Mouse (Mus musculus): ENCODE data around the gene Fam126a. TPM values are rescaled to one million over a fixed set of nuclear protein-coding genes. Genes with fewer than 3 reads are reported as not detected.

Fam126a gene
- polyA plus RNA-seq, 1 experiment, result 5.6 TPM

DNA sequence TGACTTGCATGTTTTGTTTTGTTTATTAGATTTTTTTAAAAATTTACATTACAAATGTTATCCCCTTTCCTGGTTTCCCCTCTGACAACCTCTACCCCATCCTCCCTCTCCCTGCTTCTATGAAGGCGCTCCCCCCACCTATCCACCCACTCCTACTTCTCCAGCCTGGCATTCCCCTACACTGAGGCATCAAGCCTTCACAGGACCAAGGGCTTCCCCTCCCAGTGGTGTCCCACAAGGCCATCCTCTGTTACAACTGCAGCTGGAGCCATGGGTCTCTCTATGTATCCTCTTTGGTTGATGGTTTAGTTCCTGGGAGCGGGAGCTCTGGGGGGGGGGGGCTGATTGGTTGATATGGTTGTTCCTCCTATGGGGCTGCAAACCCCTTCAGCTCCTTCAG lies 7.3 kb downstream of the Fam126a start:
- no peak for TF ChIP-seq POLR2A (IDR thresholded peaks at IDR 0.05; ENCODE audit: borderline replicate concordance, insufficient read depth, low read length)
- TF ChIP-seq CTCF (IDR thresholded peaks at IDR 0.05; ENCODE audit: borderline replicate concordance, insufficient read depth, low read depth, low read length), result no peak
- no peak overlapping the region for H3K4me3 ChIP-seq (replicated peaks; ENCODE audit: insufficient read depth, low read depth, low read length)
- no peaks in the 10 kb centered on the region for H3K4me1 ChIP-seq (ENCODE audit: control insufficient read depth, insufficient read depth, low read length)
- DNase-seq, result no peak
- WGBS, result 100% methylated on average over 2 of the region's 2 CpGs
- H3K27me3 ChIP-seq (ENCODE audit: control insufficient read depth, insufficient read depth, low read length), result no peaks in the 10 kb centered on the region
- H3K27ac ChIP-seq (ENCODE audit: insufficient read depth, low read length), result no peak overlapping the region

DNA sequence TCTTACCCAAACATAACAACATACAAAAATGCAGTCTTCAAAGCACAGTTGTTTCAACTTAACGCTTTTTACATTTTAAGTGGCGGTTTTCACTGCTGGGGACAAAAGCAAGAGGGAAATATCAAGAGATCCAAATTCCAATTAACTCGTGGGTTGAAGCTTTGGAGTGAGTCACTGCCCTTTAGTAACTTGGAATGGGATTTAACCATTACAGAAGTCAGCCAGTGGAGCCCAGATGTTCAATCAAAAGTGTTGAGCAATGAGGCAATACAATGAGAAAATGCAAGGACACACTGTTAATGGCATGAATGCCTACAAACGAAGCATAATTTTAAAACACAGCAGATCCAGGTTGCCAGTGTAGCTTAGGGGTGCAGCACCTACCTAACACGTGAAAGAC lies 8.8 kb downstream of the Fam126a start:
- DNase-seq, result no peak
- Histone ChIP-seq H3K27me3 (ENCODE audit: control insufficient read depth, insufficient read depth, low read length) (no peaks in the 10 kb centered on the region), H3K27ac (ENCODE audit: insufficient read depth, low read length) (no peak overlapping the region), H3K4me3 (replicated peaks; ENCODE audit: insufficient read depth, low read depth, low read length) (no peak overlapping the region), H3K4me1 (ENCODE audit: control insufficient read depth, insufficient read depth, low read length) (no peaks in the 10 kb centered on the region)
- 76% methylated on average over 5 of the region's 5 CpGs for WGBS
- no peak for TF ChIP-seq POLR2A (IDR thresholded peaks at IDR 0.05; ENCODE audit: borderline replicate concordance, insufficient read depth, low read length)
- no peak for TF ChIP-seq CTCF (IDR thresholded peaks at IDR 0.05; ENCODE audit: borderline replicate concordance, insufficient read depth, low read depth, low read length)

DNA sequence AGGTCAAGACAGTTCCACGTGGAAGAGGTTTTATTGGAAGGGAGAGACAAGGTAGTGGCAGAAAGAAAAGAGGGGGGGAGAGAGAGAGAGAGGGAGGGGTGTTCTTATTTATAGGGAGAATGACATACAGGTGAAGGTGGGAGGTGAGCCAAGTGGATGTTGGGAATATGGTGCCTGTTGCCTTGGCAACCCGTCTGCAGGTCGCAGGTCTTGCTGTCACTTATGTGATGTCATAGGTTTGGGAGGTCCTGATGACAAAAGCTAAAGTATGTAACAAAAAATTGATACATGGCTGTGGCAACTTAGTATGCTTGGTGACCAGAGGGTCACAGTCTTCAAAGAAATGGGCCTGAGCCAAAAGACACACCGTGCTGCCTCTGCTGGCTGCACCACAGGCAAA lies 10.1 kb downstream of the Fam126a start:
- Histone ChIP-seq H3K4me3 (replicated peaks; ENCODE audit: insufficient read depth, low read depth, low read length) (no peak overlapping the region), H3K27ac (ENCODE audit: insufficient read depth, low read length) (no peak overlapping the region), H3K4me1 (ENCODE audit: control insufficient read depth, insufficient read depth, low read length) (no peaks in the 10 kb centered on the region), H3K27me3 (ENCODE audit: control insufficient read depth, insufficient read depth, low read length) (no peaks in the 10 kb centered on the region)
- 61% methylated on average over 4 of the region's 4 CpGs for WGBS
- no peak for DNase-seq
- TF ChIP-seq POLR2A (IDR thresholded peaks at IDR 0.05; ENCODE audit: borderline replicate concordance, insufficient read depth, low read length), result no peak
- TF ChIP-seq CTCF (IDR thresholded peaks at IDR 0.05; ENCODE audit: borderline replicate concordance, insufficient read depth, low read depth, low read length), result no peak

DNA sequence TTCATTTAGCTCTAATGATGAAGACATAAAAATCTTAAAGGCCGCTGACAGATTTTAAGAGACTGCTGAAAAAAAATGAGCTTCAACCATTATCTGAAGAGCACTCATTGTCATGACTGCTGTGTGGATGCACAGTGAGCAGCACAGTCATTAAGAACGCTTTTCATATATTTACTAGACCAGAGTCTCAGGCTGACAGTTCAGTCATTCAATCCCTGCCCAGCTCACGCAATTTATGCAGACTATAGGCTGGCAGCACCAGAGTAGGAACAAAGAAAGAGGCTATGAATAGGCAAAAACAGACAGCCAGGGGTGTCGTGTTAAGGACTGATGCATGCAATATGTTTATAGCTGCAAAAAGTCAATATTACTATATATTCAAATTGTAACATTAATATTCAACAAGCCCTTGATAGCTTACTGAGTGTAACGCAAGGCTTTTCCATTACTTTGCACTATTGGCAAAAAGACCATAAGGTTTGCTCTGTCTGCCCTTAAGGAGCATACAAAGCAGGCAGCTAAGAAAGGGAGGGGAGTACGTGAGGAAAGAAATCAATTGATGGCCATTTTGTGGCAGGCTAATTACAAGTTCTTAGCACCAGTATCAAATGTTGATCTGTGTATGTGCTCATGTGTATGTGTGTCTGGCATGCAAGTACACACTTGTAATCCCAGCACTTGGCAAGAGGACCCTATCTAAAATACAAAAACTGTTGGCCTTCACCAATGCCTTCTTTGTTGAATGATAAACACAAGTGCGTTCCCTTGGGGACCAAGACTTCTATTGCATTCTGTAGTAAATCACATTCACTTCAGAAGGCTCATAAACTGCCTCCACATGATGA lies 10.9 kb downstream of the Fam126a start:
- H3K27me3 ChIP-seq (ENCODE audit: control insufficient read depth, insufficient read depth, low read length), result no peaks in the 10 kb centered on the region

DNA sequence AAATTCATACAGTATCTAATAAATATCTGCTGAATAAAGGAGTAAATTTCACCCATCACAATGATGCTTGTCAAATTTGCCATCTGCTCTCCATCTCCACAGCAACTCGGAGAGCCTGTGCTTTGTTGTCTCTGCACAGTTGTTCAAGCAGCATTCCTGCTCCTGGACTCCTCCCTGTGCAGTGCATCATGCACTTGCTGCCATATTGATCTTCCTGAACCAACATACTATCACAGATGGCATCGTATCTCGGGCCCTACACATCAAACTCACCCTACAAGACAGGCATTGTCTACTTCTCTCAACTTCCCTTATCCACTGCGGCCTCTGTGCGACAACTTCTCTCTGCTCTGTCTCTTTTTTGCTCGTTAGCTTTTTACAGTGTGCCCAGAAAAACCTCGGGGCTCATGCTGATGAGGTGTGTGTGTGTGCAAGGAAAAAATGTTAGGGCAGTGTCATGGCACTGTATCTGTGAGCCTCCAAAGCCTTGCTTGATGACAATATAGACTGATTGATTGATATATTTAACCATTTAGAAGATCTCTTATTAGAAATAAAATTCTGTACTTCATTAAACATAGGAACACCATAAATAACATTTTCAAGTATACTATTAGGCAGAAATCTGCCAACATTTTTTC lies 11.7 kb downstream of the Fam126a start:
- no peak for DNase-seq
- no peak for TF ChIP-seq CTCF (IDR thresholded peaks at IDR 0.05; ENCODE audit: borderline replicate concordance, insufficient read depth, low read depth, low read length)
- no peak for TF ChIP-seq POLR2A (IDR thresholded peaks at IDR 0.05; ENCODE audit: borderline replicate concordance, insufficient read depth, low read length)
- no peaks in the 10 kb centered on the region for H3K27me3 ChIP-seq (ENCODE audit: control insufficient read depth, insufficient read depth, low read length)
- 21% methylated on average over 7 of the region's 7 CpGs for WGBS
- no peaks in the 10 kb centered on the region for H3K4me1 ChIP-seq (ENCODE audit: control insufficient read depth, insufficient read depth, low read length)
- H3K27ac ChIP-seq (ENCODE audit: insufficient read depth, low read length), result no peak overlapping the region
- H3K4me3 ChIP-seq (replicated peaks; ENCODE audit: insufficient read depth, low read depth, low read length), result no peak overlapping the region

More for the DNA sequence above, 10.9 kb downstream of the Fam126a start:
- DNase-seq, result no peak
- 60% methylated on average over 7 of the region's 7 CpGs for WGBS
- TF ChIP-seq POLR2A (IDR thresholded peaks at IDR 0.05; ENCODE audit: borderline replicate concordance, insufficient read depth, low read length) (no peak), CTCF (IDR thresholded peaks at IDR 0.05; ENCODE audit: borderline replicate concordance, insufficient read depth, low read depth, low read length) (no peak)
- Histone ChIP-seq H3K4me1 (ENCODE audit: control insufficient read depth, insufficient read depth, low read length) (no peaks in the 10 kb centered on the region), H3K4me3 (replicated peaks; ENCODE audit: insufficient read depth, low read depth, low read length) (no peak overlapping the region), H3K27ac (ENCODE audit: insufficient read depth, low read length) (no peak overlapping the region)

DNA sequence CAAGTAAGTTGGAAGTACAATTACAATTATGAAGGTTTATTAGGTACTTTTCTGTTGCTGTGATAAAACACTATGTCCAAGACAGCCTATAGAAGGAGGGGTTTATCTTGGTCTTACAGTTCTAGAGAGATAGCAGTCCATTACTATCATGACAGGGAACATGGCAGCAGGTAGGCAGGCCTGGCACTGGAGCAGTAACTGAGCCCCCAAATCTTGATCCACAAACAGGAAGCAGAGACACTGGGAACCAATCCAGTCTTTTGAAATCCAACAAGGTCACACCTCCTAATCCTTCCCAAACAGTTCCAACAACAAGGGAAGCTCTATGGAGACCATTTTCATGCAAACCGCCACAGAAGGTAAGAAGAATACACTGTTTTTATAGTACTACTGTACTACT lies 13.6 kb downstream of the Fam126a start:
- Histone ChIP-seq H3K4me3 (replicated peaks; ENCODE audit: insufficient read depth, low read depth, low read length) (no peak overlapping the region), H3K27ac (ENCODE audit: insufficient read depth, low read length) (no peak overlapping the region), H3K27me3 (ENCODE audit: control insufficient read depth, insufficient read depth, low read length) (no peaks in the 10 kb centered on the region), H3K4me1 (ENCODE audit: control insufficient read depth, insufficient read depth, low read length) (no peaks in the 10 kb centered on the region)
- no peak for DNase-seq
- WGBS, result 98% methylated on average over 1 of the region's 1 CpGs
- TF ChIP-seq CTCF (IDR thresholded peaks at IDR 0.05; ENCODE audit: borderline replicate concordance, insufficient read depth, low read depth, low read length) (no peak), POLR2A (IDR thresholded peaks at IDR 0.05; ENCODE audit: borderline replicate concordance, insufficient read depth, low read length) (no peak)

DNA sequence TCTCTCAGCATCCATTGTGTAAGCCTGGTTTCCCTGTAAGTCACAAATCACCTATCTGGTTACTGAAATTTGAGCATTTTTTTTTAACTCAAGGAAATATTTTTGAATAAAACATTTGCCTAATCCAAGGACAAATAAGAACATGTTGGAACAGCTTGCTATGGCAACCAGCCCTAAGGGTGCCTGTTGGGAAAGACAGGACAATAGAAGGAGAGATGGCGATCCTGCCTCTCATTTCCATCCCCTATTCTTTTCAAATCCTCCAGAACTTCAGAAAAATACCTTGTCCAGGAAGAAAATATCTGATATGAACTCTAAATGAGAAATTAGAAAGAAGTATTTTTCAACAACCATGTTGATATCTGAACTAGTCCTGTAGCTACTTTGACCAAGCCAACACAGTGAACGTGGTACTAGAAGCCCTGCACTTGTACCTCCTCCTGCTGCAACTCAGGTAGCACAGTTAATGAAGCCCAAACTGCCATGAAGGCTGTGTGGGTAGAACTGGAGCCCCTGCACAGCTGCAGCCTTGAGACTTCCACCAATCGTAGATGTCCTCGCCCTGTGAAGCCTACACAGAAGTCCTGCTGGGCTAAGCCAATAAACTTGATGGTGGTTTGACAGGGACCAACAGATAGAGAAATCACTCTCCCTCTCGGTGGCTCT lies 17.0 kb downstream of the Fam126a start:
- Histone ChIP-seq H3K27ac (ENCODE audit: insufficient read depth, low read length) (no peak overlapping the region), H3K4me1 (ENCODE audit: control insufficient read depth, insufficient read depth, low read length) (no peaks in the 10 kb centered on the region), H3K27me3 (ENCODE audit: control insufficient read depth, insufficient read depth, low read length) (no peaks in the 10 kb centered on the region), H3K4me3 (replicated peaks; ENCODE audit: insufficient read depth, low read depth, low read length) (no peak overlapping the region)
- TF ChIP-seq POLR2A (IDR thresholded peaks at IDR 0.05; ENCODE audit: borderline replicate concordance, insufficient read depth, low read length) (no peak), CTCF (IDR thresholded peaks at IDR 0.05; ENCODE audit: borderline replicate concordance, insufficient read depth, low read depth, low read length) (no peak)
- no peak for DNase-seq
- 71% methylated on average over 5 of the region's 5 CpGs for WGBS
